Mouse (Mus musculus): ENCODE results near the gene Hcn3.

DNA sequence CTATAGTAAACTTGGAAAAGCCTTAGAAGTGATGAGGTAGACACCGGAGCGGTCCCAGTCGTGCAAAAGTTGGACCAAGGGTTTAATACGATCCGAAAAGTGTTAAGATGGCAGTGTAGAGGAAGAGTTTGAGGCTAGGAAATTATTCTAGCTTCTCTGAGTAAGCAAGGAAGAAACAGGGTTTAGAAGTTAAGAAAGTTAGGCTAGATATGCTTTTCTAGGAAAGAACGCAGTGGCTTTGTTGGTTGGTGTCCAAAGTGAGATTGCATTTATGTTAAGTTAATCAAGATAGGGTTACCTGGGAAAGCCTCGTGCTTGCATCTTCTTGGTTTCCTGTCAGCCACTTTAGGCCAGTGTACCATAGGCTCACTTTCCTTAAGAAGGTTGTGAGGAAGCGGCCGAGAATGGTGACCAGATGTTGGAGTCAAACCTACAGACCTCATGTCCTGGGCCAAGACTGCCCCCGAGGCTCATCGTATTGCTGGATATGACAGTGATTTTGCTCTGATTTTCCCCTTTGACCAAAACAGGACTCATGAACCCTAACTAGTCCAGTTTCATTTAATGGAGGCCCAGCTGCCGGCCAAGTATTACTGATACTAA lies 5.4 kb upstream of the Hcn3 start:
- no peak for TF ChIP-seq POLR2AphosphoS2 (IDR thresholded peaks at IDR 0.05; ENCODE audit: insufficient read length, low read depth)
- TF ChIP-seq POLR2A (IDR thresholded peaks at IDR 0.05; ENCODE audit: insufficient read length, low read depth), result no peak
- TF ChIP-seq SRF (IDR thresholded peaks at IDR 0.05; ENCODE audit: control insufficient read depth, insufficient read length, low read depth), result no peak
- no peak for TF ChIP-seq USF1 (IDR thresholded peaks at IDR 0.05; ENCODE audit: low read depth)
- TF ChIP-seq MAX (IDR thresholded peaks at IDR 0.05; ENCODE audit: low read depth), result no peak
- TF ChIP-seq E2F4 (IDR thresholded peaks at IDR 0.05; ENCODE audit: insufficient read depth), result no peak
- no peak for TF ChIP-seq MYOG (IDR thresholded peaks at IDR 0.05; ENCODE audit: control insufficient read depth in 1 of 3, insufficient read depth in 1 of 3, insufficient read length in 2 of 3, low read depth in 2 of 3)
- TF ChIP-seq REST (IDR thresholded peaks at IDR 0.05; ENCODE audit: insufficient read depth, insufficient read length), result no peak
- TF ChIP-seq TCF12 (IDR thresholded peaks at IDR 0.05; ENCODE audit: insufficient read depth, poor library complexity, severe bottlenecking), result no peak
- no peak for TF ChIP-seq TCF3 (IDR thresholded peaks at IDR 0.05; ENCODE audit: insufficient read length, low read depth)
- no peak for TF ChIP-seq CEBPB (IDR thresholded peaks at IDR 0.05; ENCODE audit: insufficient read depth, poor library complexity, severe bottlenecking)
